ENCODE assay signal across 10 mouse cellular contexts in genomic region chr2:178407053-178407815, GRCm38 (mm10). TPM values are rescaled to one million over a fixed set of nuclear protein-coding genes. Genes with fewer than 3 reads are reported as not detected.
DNase-seq lines count a peak whose midpoint lies in the region; ATAC-seq and TF ChIP-seq lines count a peak whose summit lies in the region.
"Had no signal": no experiment of that assay in that cellular context is flagged by ENCODE, and none has a peak within 500 bp of the region (broad histone marks: within the 10 kb centered on the region; RNA-seq: fewer than 3 reads in every experiment).

Gene Sycp2, minus strand, starts transcription at chr2:178407685.

- H3K4me1 ChIP-seq in forebrain, embryonic 12.5 days = no peaks in the 10 kb centered on the region
- 0 out of 2 replicates have a peak, but pooled peaks cover 3% of the 10 kb centered on the region for H3K4me1 ChIP-seq in forebrain, embryonic 10.5 days
- H3K4me1 ChIP-seq in midbrain, embryonic 11.5 days (ENCODE audit: control insufficient read depth, insufficient read depth, low read length) = no peaks in the 10 kb centered on the region
- H3K4me1 ChIP-seq in midbrain, embryonic 10.5 days = no peaks in the 10 kb centered on the region
- H3K4me1 ChIP-seq in liver, embryonic 13.5 days (replicated peaks) = no peaks in the 10 kb centered on the region
- H3K4me1 ChIP-seq in testis, adult 2 months (ENCODE audit: control insufficient read depth, insufficient read depth, low read length) = no peaks in the 10 kb centered on the region

- H3K27me3 ChIP-seq in forebrain, embryonic 12.5 days = peaks cover 11% of the 10 kb centered on the region
- peaks cover 10% of the 10 kb centered on the region for H3K27me3 ChIP-seq in forebrain, embryonic 10.5 days (ENCODE audit: poor library complexity, severe bottlenecking)
- H3K27me3 ChIP-seq in midbrain, embryonic 11.5 days (ENCODE audit: control insufficient read depth, insufficient read depth, low read length) = no peaks in the 10 kb centered on the region
- H3K27me3 ChIP-seq in midbrain, embryonic 10.5 days (ENCODE audit: low read depth, poor library complexity, severe bottlenecking) = peaks cover 10% of the 10 kb centered on the region
- peaks cover under 1% of the 10 kb centered on the region for H3K27me3 ChIP-seq in liver, embryonic 13.5 days
- no peaks in the 10 kb centered on the region for H3K27me3 ChIP-seq in testis, adult 2 months (ENCODE audit: control insufficient read depth, insufficient read depth, low read length)

- H3K36me3 ChIP-seq in forebrain, embryonic 12.5 days (replicated peaks) = no peaks in the 10 kb centered on the region
- H3K36me3 ChIP-seq in forebrain, embryonic 10.5 days (replicated peaks) = no peaks in the 10 kb centered on the region
- no peaks in the 10 kb centered on the region for H3K36me3 ChIP-seq in midbrain, embryonic 11.5 days (ENCODE audit: control insufficient read depth, insufficient read depth, low read length)
- H3K36me3 ChIP-seq in midbrain, embryonic 10.5 days = no peaks in the 10 kb centered on the region
- H3K36me3 ChIP-seq in liver, embryonic 13.5 days = no peaks in the 10 kb centered on the region
- H3K36me3 ChIP-seq in testis, adult 2 months (ENCODE audit: control insufficient read depth, insufficient read depth, low read length) = no peaks in the 10 kb centered on the region

- peak; percentile 41; the same call in 1 of the 2 replicates for ATAC-seq in forebrain, embryonic 12.5 days (ENCODE audit: low FRiP score)
- peak; percentile 59 for ATAC-seq in midbrain, embryonic 11.5 days (ENCODE audit: low FRiP score)
- peak; percentile 53 for ATAC-seq in liver, embryonic 13.5 days (ENCODE audit: low read depth)

- DNase-seq in forebrain, embryonic 10.5 days (ENCODE audit: extremely low spot score, low spot score) = no peak
- DNase-seq in midbrain, embryonic 11.5 days (ENCODE audit: low spot score, missing footprints) = no peak
- no peak for DNase-seq in midbrain, embryonic 10.5 days (ENCODE audit: low spot score)
- no peak for DNase-seq in liver, embryonic 13.5 days
- no peak for DNase-seq in layer of hippocampus, adult 9-11 months
- no peak for DNase-seq in kidney, adult 9 months
- DNase-seq: cerebellum, adult 8-10 months; kidney, adult 11 months had no signal

- no peak within 1 kb of the TSS for H3K27ac ChIP-seq in forebrain, embryonic 12.5 days
- H3K27ac ChIP-seq in forebrain, embryonic 10.5 days = no peak within 1 kb of the TSS
- no peak within 1 kb of the TSS for H3K27ac ChIP-seq in midbrain, embryonic 11.5 days (ENCODE audit: low read depth, low read length)
- no peak within 1 kb of the TSS for H3K27ac ChIP-seq in midbrain, embryonic 10.5 days (replicated peaks)
- H3K27ac ChIP-seq in liver, embryonic 13.5 days = no peak within 1 kb of the TSS
- H3K27ac ChIP-seq in testis, adult 2 months (ENCODE audit: control insufficient read depth, insufficient read depth, low read depth, low read length) = peak within 1 kb of the TSS; percentile 99

- TF ChIP-seq POLR2A in testis, adult 2 months (IDR thresholded peaks at IDR 0.05; ENCODE audit: control insufficient read depth, low read depth, low read length) = peak; percentile 90

- no peak within 1 kb of the TSS for H3K4me2 ChIP-seq in forebrain, embryonic 12.5 days
- H3K4me2 ChIP-seq in midbrain, embryonic 11.5 days = no peak within 1 kb of the TSS
- H3K4me2 ChIP-seq in liver, embryonic 13.5 days = no peak within 1 kb of the TSS

- TF ChIP-seq CTCF in testis, adult 2 months (IDR thresholded peaks at IDR 0.05; ENCODE audit: control insufficient read depth, insufficient read depth, insufficient replicate concordance, low read depth, low read length) = peak; percentile 100

- WGBS in forebrain, embryonic 12.5 days = 87% methylated on average over 52 of the region's 52 CpGs
- 85% methylated on average over 52 of the region's 52 CpGs for WGBS in forebrain, embryonic 10.5 days
- WGBS in midbrain, embryonic 11.5 days = 86% methylated on average over 52 of the region's 52 CpGs
- WGBS in midbrain, embryonic 10.5 days = 85% methylated on average over 52 of the region's 52 CpGs
- 69% methylated on average over 52 of the region's 52 CpGs for WGBS in liver, embryonic 13.5 days (ENCODE audit: insufficient replicate concordance)

- no peak within 1 kb of the TSS for H3K4me3 ChIP-seq in forebrain, embryonic 12.5 days (replicated peaks)
- H3K4me3 ChIP-seq in forebrain, embryonic 10.5 days = no peak within 1 kb of the TSS
- H3K4me3 ChIP-seq in midbrain, embryonic 11.5 days (ENCODE audit: low read depth, low read length) = no peak within 1 kb of the TSS
- H3K4me3 ChIP-seq in midbrain, embryonic 10.5 days = no peak within 1 kb of the TSS
- H3K4me3 ChIP-seq in liver, embryonic 13.5 days (replicated peaks) = no peak within 1 kb of the TSS
- peak within 1 kb of the TSS; percentile 97 for H3K4me3 ChIP-seq in testis, adult 2 months (ENCODE audit: control insufficient read depth, low read depth, low read length)

- H3K9me3 ChIP-seq in forebrain, embryonic 12.5 days = no peaks in the 10 kb centered on the region
- peaks cover 8% of the 10 kb centered on the region for H3K9me3 ChIP-seq in forebrain, embryonic 10.5 days
- H3K9me3 ChIP-seq in midbrain, embryonic 11.5 days (ENCODE audit: control insufficient read depth, low read length) = no peaks in the 10 kb centered on the region
- peaks cover 10% of the 10 kb centered on the region; the same call in 1 of the 2 replicates for H3K9me3 ChIP-seq in midbrain, embryonic 10.5 days (replicated peaks)
- no peaks in the 10 kb centered on the region; the same call in 1 of the 2 replicates for H3K9me3 ChIP-seq in liver, embryonic 13.5 days (replicated peaks)

- no peak within 1 kb of the TSS for H3K9ac ChIP-seq in forebrain, embryonic 12.5 days
- no peak within 1 kb of the TSS for H3K9ac ChIP-seq in midbrain, embryonic 11.5 days (ENCODE audit: low read length)
- no peak within 1 kb of the TSS for H3K9ac ChIP-seq in liver, embryonic 13.5 days

RNA-seq across cellular contexts. Expression of gene Sycp2, which starts in this region (rescaled TPM):
- 0.12 and 0.13 TPM in 2 replicates for polyA plus RNA-seq in forebrain, embryonic 12.5 days (2016; fragmentation: Nextera tagmentation; extraction: Ambion mirVana)
- polyA plus RNA-seq in forebrain, embryonic 10.5 days (2016; fragmentation: Nextera tagmentation; extraction: Ambion mirVana) = 0.02 TPM in 1 of 2 replicates, not detected in the other
- polyA plus RNA-seq in midbrain, embryonic 11.5 days (2014; fragmentation: Nextera tagmentation; extraction: Ambion mirVana) = not detected in 2 replicates
- polyA plus RNA-seq in midbrain, embryonic 10.5 days (2016; fragmentation: Nextera tagmentation; extraction: Ambion mirVana) = 0.02 and 0.04 TPM in 2 replicates
- not detected in 2 replicates for polyA plus RNA-seq in liver, embryonic 13.5 days (2015; fragmentation: Nextera tagmentation; extraction: Ambion mirVana)
- 12.2 and 18.8 TPM in 2 replicates for polyA plus RNA-seq in testis, adult 2 months (2012; rRNA removed)

Comparison
In these comparisons a context has a peak if more than half of its experiments do, and no peak if none do; other contexts are left out.
1. RNA of gene Sycp2 (polyA plus RNA-seq): 12.2 to 18.8 TPM in testis, adult 2 months; 0.12 to 0.13 TPM in forebrain, embryonic 12.5 days, 0.02 to 0.04 TPM in midbrain, embryonic 10.5 days, 0.02 TPM in forebrain, embryonic 10.5 days, not detected in midbrain, embryonic 11.5 days and not detected in liver, embryonic 13.5 days; every median in the first group is over 10 times any median in the second.
2. Peak in ATAC-seq in forebrain, embryonic 12.5 days; RNA of the gene not detected or under 1 TPM.
3. Peak in ATAC-seq in midbrain, embryonic 11.5 days; RNA of the gene not detected or under 1 TPM.
4. Peak in ATAC-seq in liver, embryonic 13.5 days; RNA of the gene not detected or under 1 TPM.
5. Peak in every context shown above with its lines, with median percentiles within 50 percentile points of each other: ATAC-seq.